Mouse (Mus musculus): ENCODE data around the gene Pspc1.
A peak's percentile ranks its signal among the peaks of the same experiment; 100 is the strongest.

- TF ChIP-seq POLR2A (IDR thresholded peaks at IDR 0.05; ENCODE audit: borderline replicate concordance, extremely low read depth, insufficient read depth, insufficient read length, poor library complexity, severe bottlenecking) (peak; percentile 23; the same call in 1 of the 2 replicates), CTCF (IDR thresholded peaks at IDR 0.05; ENCODE audit: borderline replicate concordance, extremely low read depth, insufficient read depth, insufficient read length) (peak; percentile 49; the same call in 1 of the 2 replicates)
These were observed 34.5 kb upstream of the Pspc1 start for GRCm38 (mm10) chr14:56812520-56813036.
